Mouse (Mus musculus) spleen, adult 10 weeks (tissue): ENCODE data around the gene Abcb8. TPM values are rescaled to one million over a fixed set of nuclear protein-coding genes. Genes with fewer than 3 reads are reported as not detected.

Source experiments
- polyA plus RNA-seq: library from polyadenylated mRNA; stranded (reverse); fragments of 350-450 nt; fragmentation: Illumina TruSeq; extraction: RNeasy Lipid Tissue Mini Kit (QIAGEN cat#74804); gene quantifications from one replicate; pipeline ENCODE4 v1.2.3, GENCODE M21; 2015; ENCODE audit warnings: low replicate concordance; ENCODE audit not compliant: insufficient read depth

The Abcb8 gene
- 6.2 TPM for polyA plus RNA-seq

DNA sequence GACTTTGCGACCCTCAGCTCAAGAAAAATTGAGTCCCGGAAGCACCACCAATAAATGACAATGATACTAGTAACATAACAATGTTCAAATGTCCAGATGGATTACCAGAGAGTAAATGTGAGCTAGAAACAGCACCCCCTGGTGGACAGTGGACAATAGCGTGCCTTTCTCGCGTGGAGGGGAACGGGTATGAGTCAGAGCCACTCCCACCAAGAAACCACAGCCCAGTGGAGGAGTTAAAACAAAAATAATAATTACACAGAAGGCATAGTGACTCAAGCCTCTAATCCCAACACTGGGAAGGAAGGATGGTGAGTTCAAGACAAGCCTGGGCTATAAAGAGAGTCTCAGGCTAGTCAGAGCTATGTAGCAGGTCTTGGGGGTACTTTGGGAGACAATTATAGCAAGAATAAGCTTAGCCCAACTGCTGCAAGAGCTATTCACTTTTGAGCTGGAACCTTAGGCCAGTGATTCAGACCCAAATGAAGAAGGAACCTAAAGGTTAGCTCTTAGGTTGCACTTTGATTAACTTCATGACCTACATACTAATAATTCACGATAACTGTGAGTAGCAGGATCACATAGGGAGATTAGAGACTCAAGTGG is at the start of gene Abcb8:
TSS of gene Abcb8 (plus strand) at position 272 of the 606 bp plus-strand sequence.

DNA sequence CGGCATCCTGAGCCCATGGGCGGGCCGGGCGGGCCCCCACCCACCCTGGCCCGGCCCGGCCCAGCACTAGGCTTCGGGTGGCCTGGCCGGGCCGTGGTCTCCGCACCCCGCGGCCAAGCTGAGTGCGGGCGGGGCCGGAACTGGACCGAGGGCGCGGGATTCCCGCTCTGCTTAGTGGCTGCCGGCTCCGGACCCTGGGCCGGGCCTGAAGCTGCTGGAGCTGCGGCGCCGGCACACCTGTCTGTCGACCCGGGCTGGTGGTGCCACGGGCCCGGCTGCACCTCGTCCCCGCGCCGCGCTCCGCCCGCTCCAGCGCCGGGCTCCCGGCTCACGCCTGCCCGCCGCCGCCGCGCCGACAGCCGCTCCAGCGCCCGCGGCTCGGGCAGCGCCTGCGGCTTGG is 42.2 kb upstream of the Abcb8 start, which contains the start of gene Kcnh2:
TSS of gene Kcnh2 (minus strand) at position 327 of the 400 bp plus-strand sequence.

GRCm38 (mm10) chr5:24364508-24364907 is 29.0 kb upstream of the Abcb8 start, which contains the start of gene Nos3:
Gene Nos3, plus strand, starts transcription at chr5:24364810.

GRCm38 (mm10) chr5:24391864-24392263 is 1.6 kb upstream of the Abcb8 start, which contains the start of gene Atg9b:
Gene Atg9b, minus strand, starts transcription at chr5:24392143.

GRCm38 (mm10) chr5:24413042-24413693 is 19.7 kb downstream of the Abcb8 start, which contains the start of gene Asic3:
Gene Asic3, plus strand, starts transcription at chr5:24413392.

GRCm38 (mm10) chr5:24423129-24424003 is 29.9 kb downstream of the Abcb8 start, which contains the start of the genes Cdk5 and Slc4a2:
Gene Cdk5, minus strand, starts transcription at chr5:24423530.
Gene Slc4a2, plus strand, starts transcription at chr5:24423837.

DNA sequence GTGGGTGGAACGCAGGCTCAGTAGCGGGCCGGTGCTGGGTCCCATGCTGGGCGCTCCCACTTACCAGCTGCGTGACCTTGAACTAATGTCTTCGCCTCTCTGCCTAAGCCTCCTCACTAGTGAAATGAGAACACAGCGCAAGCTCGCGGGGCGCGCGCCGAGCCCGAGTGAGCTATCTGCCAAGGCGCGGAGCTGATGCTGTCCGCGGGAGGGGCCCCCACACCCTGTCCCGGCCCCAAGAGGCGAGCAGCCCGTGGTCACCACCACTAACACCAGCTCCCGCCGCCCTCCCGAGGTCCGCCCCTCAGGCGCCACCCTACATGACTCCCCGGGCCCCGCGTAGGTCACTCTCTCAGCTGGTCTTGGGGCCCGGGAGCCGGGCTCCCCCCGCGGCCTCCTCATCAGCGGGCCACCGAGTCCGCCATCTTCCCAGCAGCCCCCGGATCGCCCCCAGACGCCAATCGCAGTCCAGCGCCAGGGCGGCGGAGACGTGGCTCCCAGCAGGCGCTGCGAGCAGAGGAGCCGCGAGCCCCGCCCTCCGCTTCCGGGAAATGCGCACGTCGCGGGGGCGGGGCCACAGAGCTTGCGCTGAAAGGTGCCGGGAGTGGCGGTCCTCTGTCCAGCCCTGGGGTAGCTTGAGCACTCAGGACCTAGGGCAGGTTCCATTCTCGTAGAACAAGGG is 51.4 kb downstream of the Abcb8 start, which contains the start of gene Fastk:
TSS of gene Fastk (minus strand) at position 542 of the 682 bp plus-strand sequence.

GRCm38 (mm10) chr5:24447624-24448298 is 54.3 kb downstream of the Abcb8 start, which contains the start of gene Tmub1:
Gene Tmub1, minus strand, starts transcription at chr5:24447854.

GRCm38 (mm10) chr5:24452030-24452690 is 58.7 kb downstream of the Abcb8 start, which contains the start of gene Agap3:
Gene Agap3, plus strand, starts transcription at chr5:24452177.

Other genes starting within 250 kb of the Abcb8 start
- 7.1 TPM for gene Nupl2, start 228.7 kb upstream of the Abcb8 start, polyA plus RNA-seq
- gene Kcnh2, start 42.1 kb upstream of the Abcb8 start, polyA plus RNA-seq: 0.37 TPM
- gene Nos3, start 28.9 kb upstream of the Abcb8 start, polyA plus RNA-seq: 1.1 TPM
- gene Atg9b, start 1.5 kb upstream of the Abcb8 start, polyA plus RNA-seq: 0.62 TPM
- gene Asic3, start 19.7 kb downstream of the Abcb8 start, polyA plus RNA-seq: not detected
- gene Cdk5, start 29.9 kb downstream of the Abcb8 start, polyA plus RNA-seq: 25.2 TPM
- 19.8 TPM for gene Slc4a2, start 30.2 kb downstream of the Abcb8 start, polyA plus RNA-seq
- 28.1 TPM for gene Fastk, start 51.6 kb downstream of the Abcb8 start, polyA plus RNA-seq
- gene Tmub1, start 54.2 kb downstream of the Abcb8 start, polyA plus RNA-seq: 4.7 TPM
- gene Agap3, start 58.5 kb downstream of the Abcb8 start, polyA plus RNA-seq: 12.0 TPM
- not detected for gene Gbx1, start 133.5 kb downstream of the Abcb8 start, polyA plus RNA-seq
- gene Asb10, start 147.3 kb downstream of the Abcb8 start, polyA plus RNA-seq: not detected
- gene 4931409K22Rik, start 163.1 kb downstream of the Abcb8 start, polyA plus RNA-seq: not detected
- 36.5 TPM for gene Abcf2, start 183.8 kb downstream of the Abcb8 start, polyA plus RNA-seq
- 9.1 TPM for gene Chpf2, start 193.1 kb downstream of the Abcb8 start, polyA plus RNA-seq
- gene Smarcd3, start 230.7 kb downstream of the Abcb8 start, polyA plus RNA-seq: 2.1 TPM